Comparison of ENCODE assay signal across 13 mouse cellular contexts in the genomic region with DNA sequence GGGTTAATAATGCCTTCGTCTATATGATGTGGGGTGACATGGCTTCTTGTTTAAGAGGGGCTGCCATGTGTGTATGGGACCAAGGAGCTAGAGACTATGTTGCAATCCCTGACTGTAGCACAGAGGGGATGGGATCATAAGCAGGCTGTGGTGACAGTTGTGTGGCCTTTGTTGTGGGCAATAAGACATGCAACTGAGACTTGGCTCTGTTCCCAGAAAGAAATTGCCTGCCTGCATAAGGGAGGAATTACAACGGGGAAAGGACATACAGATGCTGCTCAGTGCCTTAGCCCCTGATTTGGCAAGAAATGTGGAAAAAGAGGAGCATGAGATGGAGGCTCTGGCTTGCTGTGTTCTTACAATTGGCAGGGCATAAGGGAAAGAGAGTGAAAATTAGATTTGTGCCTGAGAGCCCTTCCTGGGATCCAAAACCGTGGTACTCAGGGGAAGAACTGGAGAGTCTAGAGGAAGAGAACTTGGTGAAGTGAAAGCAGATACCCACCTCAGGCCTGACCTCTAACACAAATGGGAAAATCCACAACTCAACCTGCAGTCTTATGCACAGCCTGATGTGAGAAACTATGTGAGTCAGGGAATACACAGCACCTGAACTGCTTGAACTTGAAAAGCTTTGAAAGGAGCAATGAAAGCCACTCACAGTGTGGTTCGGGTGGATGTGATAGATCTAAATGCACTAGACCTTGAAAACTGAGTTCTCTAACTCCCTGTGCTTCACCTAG.
A peak's percentile ranks its signal among the peaks of the same experiment; 100 is the strongest.
DNase-seq lines count a peak whose midpoint lies in the region; ATAC-seq and TF ChIP-seq lines count a peak whose summit lies in the region.
"Had no signal": no experiment of that assay in that cellular context is flagged by ENCODE, and none has a peak within 500 bp of the region (broad histone marks: within the 10 kb centered on the region; RNA-seq: fewer than 3 reads in every experiment).

No protein-coding gene starts in this region.

- H3K9me3 ChIP-seq in lung, embryonic 14.5 days (ENCODE audit: low read depth, low read length), result no peaks in the 10 kb centered on the region
- H3K9me3 ChIP-seq in neural tube, embryonic 12.5 days, result no peaks in the 10 kb centered on the region
- no peaks in the 10 kb centered on the region for H3K9me3 ChIP-seq in intestine, embryonic 16.5 days (ENCODE audit: control insufficient read depth, low read length)
- H3K9me3 ChIP-seq: liver, embryonic 15.5 days had no signal

- 39% methylated on average over 4 of the region's 4 CpGs for WGBS in lung, embryonic 14.5 days
- 70% methylated on average over 4 of the region's 4 CpGs for WGBS in neural tube, embryonic 12.5 days
- WGBS in intestine, embryonic 16.5 days, result 62% methylated on average over 4 of the region's 4 CpGs

- ATAC-seq in lung, embryonic 14.5 days (ENCODE audit: insufficient read depth), result peak; percentile 99
- peak; percentile 42 to 53; a peak in 3 of 4 replicates for ATAC-seq in hematopoietic stem cell, adult 5-6 weeks (replicated peaks in 1 of 2; ENCODE audit: insufficient read depth in 1 of 2, low FRiP score in 2 of 2, low TSS enrichment in 1 of 2, low read depth in 1 of 2, poor library complexity in 2 of 2, severe bottlenecking in 2 of 2)
- peak; percentile 83; the same call in 1 of the 2 replicates for ATAC-seq in neural tube, embryonic 12.5 days (ENCODE audit: low FRiP score, low read depth)
- no peak for ATAC-seq in intestine, embryonic 16.5 days

- H3K4me2 ChIP-seq in lung, embryonic 14.5 days, result no peak overlapping the region
- H3K4me2 ChIP-seq in neural tube, embryonic 12.5 days (replicated peaks), result no peak overlapping the region
- no peak overlapping the region for H3K4me2 ChIP-seq in intestine, embryonic 16.5 days (ENCODE audit: low read depth, low read length)
- H3K4me2 ChIP-seq: liver, embryonic 15.5 days had no signal

- no peak overlapping the region for H3K27ac ChIP-seq in lung, embryonic 14.5 days (ENCODE audit: low read depth)
- no peak overlapping the region for H3K27ac ChIP-seq in neural tube, embryonic 12.5 days
- no peak overlapping the region for H3K27ac ChIP-seq in intestine, embryonic 16.5 days (ENCODE audit: low read length)
- H3K27ac ChIP-seq: liver, embryonic 15.5 days had no signal

- H3K9ac ChIP-seq in lung, embryonic 14.5 days, result no peak overlapping the region
- no peak overlapping the region for H3K9ac ChIP-seq in neural tube, embryonic 12.5 days
- H3K9ac ChIP-seq in intestine, embryonic 16.5 days (ENCODE audit: low read depth, low read length), result no peak overlapping the region
- H3K9ac ChIP-seq: liver, embryonic 15.5 days had no signal

- no peak for TF ChIP-seq CTCF in lung, embryonic 14.5 days (IDR thresholded peaks at IDR 0.05; ENCODE audit: low read depth)

- no peaks in the 10 kb centered on the region for H3K4me1 ChIP-seq in lung, embryonic 14.5 days (ENCODE audit: insufficient read depth)
- H3K4me1 ChIP-seq in neural tube, embryonic 12.5 days, result peaks cover 5% of the 10 kb centered on the region; the same call in 1 of the 2 replicates
- H3K4me1 ChIP-seq in intestine, embryonic 16.5 days (ENCODE audit: control insufficient read depth, insufficient read depth, low read length), result no peaks in the 10 kb centered on the region
- H3K4me1 ChIP-seq: liver, embryonic 15.5 days had no signal

- DNase-seq in adrenal gland, postnatal 10 days, result peak; percentile 4
- no peak for DNase-seq in adrenal gland, postnatal 14 days
- DNase-seq in lung, embryonic 14.5 days, result peak; percentile 90
- no peak for DNase-seq in lung, adult 18-20 months
- DNase-seq in frontal cortex, postnatal 36 days (ENCODE audit: low spot score in 2 of 2), result no peak
- DNase-seq: cerebellum, adult 2 months; gastrocnemius, postnatal 14 days; kidney, postnatal 4 days; right cerebral cortex, postnatal 14 days had no signal

- H3K36me3 ChIP-seq in lung, embryonic 14.5 days (ENCODE audit: insufficient read depth), result no peaks in the 10 kb centered on the region
- H3K36me3 ChIP-seq in neural tube, embryonic 12.5 days, result no peaks in the 10 kb centered on the region
- H3K36me3 ChIP-seq in intestine, embryonic 16.5 days (ENCODE audit: control insufficient read depth, insufficient read depth, low read length), result no peaks in the 10 kb centered on the region
- H3K36me3 ChIP-seq: liver, embryonic 15.5 days had no signal

- no peak overlapping the region for H3K4me3 ChIP-seq in lung, embryonic 14.5 days (ENCODE audit: low read depth, low read length)
- H3K4me3 ChIP-seq in neural tube, embryonic 12.5 days, result no peak overlapping the region
- H3K4me3 ChIP-seq in intestine, embryonic 16.5 days (ENCODE audit: low read length), result no peak overlapping the region
- H3K4me3 ChIP-seq: liver, embryonic 15.5 days had no signal

- H3K27me3 ChIP-seq in lung, embryonic 14.5 days (ENCODE audit: insufficient read depth, low read length), result no peaks in the 10 kb centered on the region
- H3K27me3 ChIP-seq in neural tube, embryonic 12.5 days (replicated peaks), result no peaks in the 10 kb centered on the region
- no peaks in the 10 kb centered on the region for H3K27me3 ChIP-seq in intestine, embryonic 16.5 days (replicated peaks; ENCODE audit: control insufficient read depth, insufficient read depth, low read length)
- H3K27me3 ChIP-seq: liver, embryonic 15.5 days had no signal

Comparison
In these comparisons a context has a peak if more than half of its experiments do, and no peak if none do; other contexts are left out.
1. DNase-seq: peak in adrenal gland, postnatal 10 days (single experiment) and lung, embryonic 14.5 days (single experiment); none in adrenal gland, postnatal 14 days (single experiment), lung, adult 18-20 months (0 of 2) and frontal cortex, postnatal 36 days (0 of 2).